Mouse (Mus musculus) heart, embryonic 10.5 days (tissue): Measurements from ENCODE around the gene Cdh8. TPM values are rescaled to one million over a fixed set of nuclear protein-coding genes. Genes with fewer than 3 reads are reported as not detected.
"Not testable (repeated sequence)": the region's sequence is repeated elsewhere in the genome, so short reads cannot be mapped to it uniquely, and the experiment has no call there.

ENCODE experiments used
- DNase-seq: peaks from one replicate; pipeline ENCODE4 v3.0.0-alpha.2; 2017; ENCODE audit warnings: low spot score
- H3K27ac ChIP-seq: fragments of 300-500 bp; sonication (generic); 2 replicates; pipeline ENCODE4 v1.5.1; 2016; ENCODE audit warnings: mild to moderate bottlenecking
- H3K27me3 ChIP-seq: fragments of 300-500 bp; sonication (generic); 2 replicates; pipeline ENCODE4 v1.6.1; 2016; ENCODE audit warnings: mild to moderate bottlenecking; ENCODE audit not compliant: poor library complexity, insufficient read depth, severe bottlenecking
- H3K36me3 ChIP-seq: fragments of 300-500 bp; sonication (generic); 2 replicates; pipeline ENCODE4 v1.6.1; 2016; ENCODE audit warnings: mild to moderate bottlenecking, moderate library complexity
- H3K4me1 ChIP-seq: fragments of 300-500 bp; sonication (generic); 2 replicates; pipeline ENCODE4 v1.6.1; 2016; ENCODE audit warnings: mild to moderate bottlenecking
- H3K4me3 ChIP-seq: fragments of 300-500 bp; sonication (generic); 2 replicates; pipeline ENCODE4 v1.5.1; 2016; ENCODE audit warnings: mild to moderate bottlenecking, moderate library complexity
- H3K9me3 ChIP-seq: fragments of 300-500 bp; sonication (generic); 2 replicates; pipeline ENCODE4 v1.6.1; 2016; ENCODE audit warnings: mild to moderate bottlenecking, moderate library complexity
- WGBS: fragments of 180-500 bp; shearing (Covaris S2); methylation state at CpG from one replicate; pipeline ENCODE4 v1.1.7; 2016; 5-methylcytosine and 5-hydroxymethylcytosine counted together
- polyA plus RNA-seq: library from polyadenylated mRNA; unstranded; fragments of >200 nt; fragmentation: Nextera tagmentation; extraction: Ambion mirVana; gene quantifications from 2 replicates; pipeline ENCODE4 v1.2.1, GENCODE M21; 2016

Cdh8 gene
- polyA plus RNA-seq, 1 experiment from 2014 or later, result 0.82 TPM

DNA sequence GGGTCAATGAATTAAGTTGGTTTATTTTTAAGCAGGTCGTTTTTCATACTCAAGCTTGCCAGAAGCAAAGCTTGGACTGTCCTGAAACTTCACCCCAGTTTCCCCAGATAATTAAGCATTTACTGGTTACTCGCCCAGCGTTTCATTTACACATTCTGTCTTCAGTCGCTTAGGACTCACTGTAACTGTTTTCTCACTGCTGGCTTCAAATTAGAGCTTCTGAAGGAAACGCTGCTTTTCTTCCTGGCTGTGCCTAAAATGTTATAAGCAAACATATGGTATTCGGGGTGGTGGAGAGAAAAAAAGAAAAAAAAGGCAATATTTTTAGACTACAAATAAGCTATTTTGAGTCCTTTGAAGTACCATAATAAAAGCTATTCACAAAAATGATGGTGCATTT is 192.6 kb downstream of the Cdh8 start:
- Histone ChIP-seq H3K27ac (no peak overlapping the region), H3K27me3 (no peaks in the 10 kb centered on the region), H3K4me1 (no peaks in the 10 kb centered on the region), H3K4me3 (no peak overlapping the region), H3K36me3 (no peaks in the 10 kb centered on the region), H3K9me3 (no peaks in the 10 kb centered on the region)
- 55% methylated on average over 6 of the region's 6 CpGs for WGBS
- DNase-seq, result no peak

GRCm38 (mm10) chr8:99205194-99205593 is 211.1 kb downstream of the Cdh8 start:
- Histone ChIP-seq H3K4me3 (no peak overlapping the region), H3K27me3 (no peaks in the 10 kb centered on the region), H3K9me3 (no peaks in the 10 kb centered on the region), H3K27ac (no peak overlapping the region), H3K36me3 (no peaks in the 10 kb centered on the region), H3K4me1 (no peaks in the 10 kb centered on the region)
- WGBS, result 84% methylated on average over 7 of the region's 7 CpGs
- DNase-seq, result no peak

DNA sequence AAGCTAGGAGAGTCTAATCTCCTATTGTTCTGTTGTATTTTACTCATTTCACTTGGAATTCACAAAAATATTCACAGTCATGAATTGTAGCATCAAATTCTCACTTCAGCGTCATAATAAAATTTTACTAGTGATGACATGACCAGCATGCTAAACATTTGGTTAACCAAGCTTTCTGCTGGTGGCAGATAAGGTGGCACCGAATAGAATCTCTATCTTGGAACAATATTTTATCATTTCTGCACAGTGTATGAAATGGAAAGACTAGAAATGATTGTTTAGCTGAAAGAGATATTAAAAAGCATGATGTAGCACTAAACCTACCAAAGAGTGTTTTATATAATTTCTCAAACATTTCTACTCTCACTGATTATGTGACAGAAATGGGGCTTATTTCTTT is 225.6 kb downstream of the Cdh8 start:
- DNase-seq, result no peak
- Histone ChIP-seq H3K36me3 (no peaks in the 10 kb centered on the region), H3K27me3 (no peaks in the 10 kb centered on the region), H3K4me1 (no peaks in the 10 kb centered on the region), H3K9me3 (no peaks in the 10 kb centered on the region), H3K4me3 (no peak overlapping the region), H3K27ac (no peak overlapping the region)
- WGBS, result 83% methylated on average over 2 of the region's 2 CpGs

GRCm38 (mm10) chr8:99186879-99187278 is 229.4 kb downstream of the Cdh8 start:
- Histone ChIP-seq H3K4me1 (no peaks in the 10 kb centered on the region), H3K4me3 (no peak overlapping the region), H3K36me3 (no peaks in the 10 kb centered on the region), H3K27ac (no peak overlapping the region), H3K9me3 (no peaks in the 10 kb centered on the region), H3K27me3 (no peaks in the 10 kb centered on the region)
- WGBS, result 89% methylated on average over 5 of the region's 5 CpGs
- no peak for DNase-seq

- Histone ChIP-seq H3K36me3 (no peaks in the 10 kb centered on the region), H3K4me1 (no peaks in the 10 kb centered on the region), H3K9me3 (no peaks in the 10 kb centered on the region), H3K27me3 (peaks cover 11% of the 10 kb centered on the region; the same call in 1 of the 2 replicates), H3K27ac (no peak overlapping the region), H3K4me3 (no peak overlapping the region)
- DNase-seq, result no peak
Observed at GRCm38 (mm10) chr8:99184186-99184585, 232.1 kb downstream of the Cdh8 start.

GRCm38 (mm10) chr8:99166966-99167365 is 249.3 kb downstream of the Cdh8 start:
- WGBS, result 31% methylated on average over 3 of the region's 3 CpGs
- no peak overlapping the region for H3K4me3 ChIP-seq

GRCm38 (mm10) chr8:99161633-99162032 is 254.6 kb downstream of the Cdh8 start:
- Histone ChIP-seq H3K27ac (no peak overlapping the region), H3K36me3 (no peaks in the 10 kb centered on the region), H3K27me3 (0 out of 2 replicates have a peak, but pooled peaks cover under 1% of the 10 kb centered on the region), H3K4me3 (no peak overlapping the region), H3K9me3 (no peaks in the 10 kb centered on the region), H3K4me1 (no peaks in the 10 kb centered on the region)
- WGBS, result 15% methylated on average over 4 of the region's 4 CpGs
- DNase-seq, result no peak

More at GRCm38 (mm10) chr8:99166966-99167365, 249.3 kb downstream of the Cdh8 start:
- H3K27me3 ChIP-seq, result 0 out of 2 replicates have a peak, but pooled peaks cover 9% of the 10 kb centered on the region
- H3K36me3 ChIP-seq, result no peaks in the 10 kb centered on the region
- no peak for DNase-seq
- H3K9me3 ChIP-seq, result no peaks in the 10 kb centered on the region
- H3K4me1 ChIP-seq, result no peaks in the 10 kb centered on the region
- H3K27ac ChIP-seq, result no peak overlapping the region

DNA sequence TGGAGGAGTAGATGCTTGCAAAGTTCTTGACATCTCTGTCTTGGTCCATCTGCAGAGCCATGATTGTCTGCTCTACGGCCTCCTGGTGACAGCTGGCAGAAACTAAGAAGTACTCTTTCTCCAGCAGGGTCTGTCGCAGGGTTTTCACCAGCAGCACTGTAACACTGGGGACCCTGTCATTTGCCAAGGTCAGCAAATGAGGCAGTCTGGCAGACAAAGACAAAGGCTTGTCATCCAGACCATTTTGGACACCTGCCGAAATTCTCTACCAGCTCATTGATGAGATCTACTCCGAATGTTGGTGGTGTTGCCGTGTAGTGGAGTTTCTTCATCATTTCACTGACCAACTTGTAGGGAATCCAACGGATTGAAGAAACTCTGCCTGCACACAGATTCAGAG is 270.8 kb downstream of the Cdh8 start:
- Histone ChIP-seq H3K27me3 (no peaks in the 10 kb centered on the region), H3K4me1 (no peaks in the 10 kb centered on the region), H3K9me3 (no peaks in the 10 kb centered on the region), H3K4me3 (no peak overlapping the region), H3K27ac (no peak overlapping the region), H3K36me3 (no peaks in the 10 kb centered on the region)
- WGBS, result 88% methylated on average over 6 of the region's 6 CpGs
- DNase-seq, result no peak

GRCm38 (mm10) chr8:99144761-99145160 is 271.5 kb downstream of the Cdh8 start:
- H3K36me3 ChIP-seq, H3K9me3 ChIP-seq, H3K4me3 ChIP-seq, H3K27ac ChIP-seq, DNase-seq, H3K27me3 ChIP-seq, H3K4me1 ChIP-seq: not testable (repeated sequence)
- WGBS, result 67% methylated on average over 1 of the region's 1 CpGs

DNA sequence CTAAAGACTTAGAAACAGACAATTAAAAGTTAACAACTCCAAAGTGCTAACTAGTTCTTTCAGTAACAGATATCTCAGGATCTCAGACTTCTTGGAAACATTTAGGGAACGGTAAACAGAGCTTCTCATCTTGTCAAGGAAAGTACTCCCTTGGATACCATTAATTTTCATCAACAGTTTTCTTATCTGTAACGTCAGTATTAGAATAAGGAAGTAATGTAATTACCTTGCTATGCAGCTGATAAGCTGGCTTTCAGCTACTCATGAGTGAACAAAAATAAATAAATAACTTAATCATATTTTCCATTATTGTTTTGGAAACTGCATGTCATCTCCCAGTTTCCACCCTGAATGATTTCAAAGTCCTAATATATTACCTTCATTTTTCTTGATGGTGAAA is 317.8 kb downstream of the Cdh8 start:
- no peak for DNase-seq
- H3K27me3 ChIP-seq, result no peaks in the 10 kb centered on the region
- no peak overlapping the region for H3K27ac ChIP-seq
- no peaks in the 10 kb centered on the region for H3K36me3 ChIP-seq
- no peak overlapping the region for H3K4me3 ChIP-seq
- H3K9me3 ChIP-seq, result no peaks in the 10 kb centered on the region
- no peaks in the 10 kb centered on the region for H3K4me1 ChIP-seq
- WGBS, result 60% methylated on average over 2 of the region's 2 CpGs

GRCm38 (mm10) chr8:99051344-99051743 is 364.9 kb downstream of the Cdh8 start:
- H3K4me1 ChIP-seq, result no peaks in the 10 kb centered on the region
- no peak overlapping the region for H3K4me3 ChIP-seq
- no peaks in the 10 kb centered on the region for H3K27me3 ChIP-seq
- H3K27ac ChIP-seq, result no peak overlapping the region
- H3K36me3 ChIP-seq, result no peaks in the 10 kb centered on the region
- no peak for DNase-seq
- no peaks in the 10 kb centered on the region for H3K9me3 ChIP-seq

GRCm38 (mm10) chr8:99048664-99049363 is 367.5 kb downstream of the Cdh8 start:
- Histone ChIP-seq H3K4me1 (no peaks in the 10 kb centered on the region), H3K27me3 (no peaks in the 10 kb centered on the region), H3K27ac (no peak overlapping the region), H3K4me3 (no peak overlapping the region), H3K9me3 (no peaks in the 10 kb centered on the region), H3K36me3 (no peaks in the 10 kb centered on the region)
- 68% methylated on average over 8 of the region's 8 CpGs for WGBS
- no peak for DNase-seq

- no peaks in the 10 kb centered on the region for H3K4me1 ChIP-seq
- H3K36me3 ChIP-seq, result no peaks in the 10 kb centered on the region
- no peak overlapping the region for H3K27ac ChIP-seq
- H3K9me3 ChIP-seq, result no peaks in the 10 kb centered on the region
- H3K27me3 ChIP-seq, result no peaks in the 10 kb centered on the region
- no peak overlapping the region for H3K4me3 ChIP-seq
- DNase-seq, result no peak
- 93% methylated on average over 2 of the region's 2 CpGs for WGBS
Observed at GRCm38 (mm10) chr8:99040423-99040822, 375.8 kb downstream of the Cdh8 start.

GRCm38 (mm10) chr8:99031060-99031459 is 385.2 kb downstream of the Cdh8 start:
- no peak overlapping the region for H3K4me3 ChIP-seq
- WGBS, result 73% methylated on average over 4 of the region's 4 CpGs
- H3K4me1 ChIP-seq, result no peaks in the 10 kb centered on the region
- no peak for DNase-seq
- no peak overlapping the region for H3K27ac ChIP-seq
- no peaks in the 10 kb centered on the region for H3K27me3 ChIP-seq
- no peaks in the 10 kb centered on the region for H3K9me3 ChIP-seq
- no peaks in the 10 kb centered on the region for H3K36me3 ChIP-seq
